Mouse (Mus musculus) mouse trophoblast stem cell (cell line): Measurements from ENCODE around the gene Pigx.

Experiments
- in situ Hi-C, 2 experiments: fragments of 300-500 bp; cut with MseI, MboI; formaldehyde crosslinking; loops; 2 replicates in 1 of 2; 3 replicates in 1 of 2; pipeline ENCODE4 v1.15.1; 2025

The Pigx gene

GRCm38 (mm10) chr16:32099638-32100150 lies at the start of gene Pigx, which contains the start of gene Cep19:
Gene Pigx (minus strand): TSS chr16:32099740.
Gene Cep19 (plus strand): TSS chr16:32099800.
- in situ Hi-C loops = no loop called here

- in situ Hi-C loops = no loop called here
Measured at GRCm38 (mm10) chr16:32147589-32148207, 48.2 kb upstream of the Pigx start.

- in situ Hi-C loops = no loop called here
Measured at GRCm38 (mm10) chr16:32144592-32144991, 45.1 kb upstream of the Pigx start.

- in situ Hi-C loops = no loop called here
Measured at GRCm38 (mm10) chr16:32143766-32144165, 44.2 kb upstream of the Pigx start.

GRCm38 (mm10) chr16:32138954-32139353 lies 39.4 kb upstream of the Pigx start:
- in situ Hi-C loops = no loop called here

GRCm38 (mm10) chr16:32135842-32136357 lies 36.4 kb upstream of the Pigx start:
- in situ Hi-C loops = no loop called here

GRCm38 (mm10) chr16:32133148-32133547 lies 33.6 kb upstream of the Pigx start:
- in situ Hi-C loops = no loop called here

GRCm38 (mm10) chr16:32130190-32130826 lies 30.8 kb upstream of the Pigx start:
- in situ Hi-C loops = no loop called here

GRCm38 (mm10) chr16:32129449-32130189 lies 30.1 kb upstream of the Pigx start:
- in situ Hi-C loops = no loop called here

- in situ Hi-C loops = no loop called here
Measured at GRCm38 (mm10) chr16:32127046-32127445, 27.5 kb upstream of the Pigx start.

GRCm38 (mm10) chr16:32125364-32125763 lies 25.8 kb upstream of the Pigx start:
- in situ Hi-C loops = no loop called here

GRCm38 (mm10) chr16:32124444-32125335 lies 25.1 kb upstream of the Pigx start:
- in situ Hi-C loops = no loop called here

GRCm38 (mm10) chr16:32124020-32124419 lies 24.5 kb upstream of the Pigx start:
- in situ Hi-C loops = no loop called here

- in situ Hi-C loops = no loop called here
Measured at GRCm38 (mm10) chr16:32120454-32120853, 20.9 kb upstream of the Pigx start.

GRCm38 (mm10) chr16:32116186-32116585 lies 16.6 kb upstream of the Pigx start:
- in situ Hi-C loops = no loop called here

GRCm38 (mm10) chr16:32115781-32116180 lies 16.2 kb upstream of the Pigx start:
- in situ Hi-C loops = no loop called here

GRCm38 (mm10) chr16:32114968-32115695 lies 15.6 kb upstream of the Pigx start:
- in situ Hi-C loops = loop anchor here in 1 of 2 experiments (5.0 kb wide), 1 partner anchor 87 kb away; no protein-coding TSS in a partner anchor

- in situ Hi-C loops = loop anchor here in 1 of 2 experiments (5.0 kb wide), 1 partner anchor 88 kb away; no protein-coding TSS in a partner anchor
Measured at GRCm38 (mm10) chr16:32114406-32114805, 14.9 kb upstream of the Pigx start.

GRCm38 (mm10) chr16:32113541-32114218 lies 14.1 kb upstream of the Pigx start:
- in situ Hi-C loops = loop anchor here in 1 of 2 experiments (5.0 kb wide), 1 partner anchor 89 kb away; no protein-coding TSS in a partner anchor
